Mouse (Mus musculus) forebrain, embryonic 10.5 days (tissue): ENCODE measurements around the gene Sbno2. TPM values are rescaled to one million over a fixed set of nuclear protein-coding genes. Genes with fewer than 3 reads are reported as not detected.

Experiments used
- polyA plus RNA-seq: library from polyadenylated mRNA; unstranded; fragments of >200 nt; fragmentation: Nextera tagmentation; extraction: Ambion mirVana; gene quantifications from 2 replicates; pipeline ENCODE4 v1.2.1, GENCODE M21; 2016

Sbno2 gene
- polyA plus RNA-seq, 1 experiment from 2014 or later: 15.6 TPM

Other genes starting within 250 kb of the Sbno2 start
- gene Prtn3, start 231.1 kb downstream of the Sbno2 start, polyA plus RNA-seq: 8.1 TPM in 2 replicates
- 91.4 and 102 TPM in 2 replicates for gene Plppr3, start 230.9 kb downstream of the Sbno2 start, polyA plus RNA-seq
- gene Elane, start 219.3 kb downstream of the Sbno2 start, polyA plus RNA-seq: not detected in 2 replicates
- not detected in 2 replicates for gene Cfd, start 214.7 kb downstream of the Sbno2 start, polyA plus RNA-seq
- gene Med16, start 196.6 kb downstream of the Sbno2 start, polyA plus RNA-seq: 61.8 and 65.7 TPM in 2 replicates
- gene Gm26602, start 194.7 kb downstream of the Sbno2 start, polyA plus RNA-seq: 1.9 TPM in 1 of 2 replicates, not detected in the other
- 0.28 and 0.48 TPM in 2 replicates for gene Kiss1r, start 188.6 kb downstream of the Sbno2 start, polyA plus RNA-seq
- gene R3hdm4, start 184.4 kb downstream of the Sbno2 start, polyA plus RNA-seq: 112 and 116 TPM in 2 replicates
- 12.5 and 13.0 TPM in 2 replicates for gene Arid3a, start 178.5 kb downstream of the Sbno2 start, polyA plus RNA-seq
- gene Wdr18, start 145.4 kb downstream of the Sbno2 start, polyA plus RNA-seq: 165 and 167 TPM in 2 replicates
- gene Grin3b, start 134.9 kb downstream of the Sbno2 start, polyA plus RNA-seq: 0.20 and 0.31 TPM in 2 replicates
- 8.4 and 9.6 TPM in 2 replicates for gene Tmem259, start 121.2 kb downstream of the Sbno2 start, polyA plus RNA-seq
- 222 and 226 TPM in 2 replicates for gene Cnn2, start 117.0 kb downstream of the Sbno2 start, polyA plus RNA-seq
- 2.9 and 3.1 TPM in 2 replicates for gene Abca7, start 109.1 kb downstream of the Sbno2 start, polyA plus RNA-seq
- 8.0 and 9.1 TPM in 2 replicates for gene Arhgap45, start 88.9 kb downstream of the Sbno2 start, polyA plus RNA-seq
- gene Polr2e, start 65.8 kb downstream of the Sbno2 start, polyA plus RNA-seq: 279 and 286 TPM in 2 replicates
- 670 and 692 TPM in 2 replicates for gene Gpx4, start 58.4 kb downstream of the Sbno2 start, polyA plus RNA-seq
- gene Stk11, start 10.2 kb upstream of the Sbno2 start, polyA plus RNA-seq: 14.4 and 18.1 TPM in 2 replicates
- 495 and 498 TPM in 2 replicates for gene Atp5d, start 33.1 kb upstream of the Sbno2 start, polyA plus RNA-seq
- 6.8 and 7.3 TPM in 2 replicates for gene Cbarp, start 35.3 kb upstream of the Sbno2 start, polyA plus RNA-seq
- 19.1 and 19.8 TPM in 2 replicates for gene Midn, start 42.7 kb upstream of the Sbno2 start, polyA plus RNA-seq
- gene Cirbp, start 60.4 kb upstream of the Sbno2 start, polyA plus RNA-seq: 90.9 and 116 TPM in 2 replicates
- gene 1600002K03Rik, start 67.4 kb upstream of the Sbno2 start, polyA plus RNA-seq: 9.8 and 10.7 TPM in 2 replicates
- 23.2 and 24.2 TPM in 2 replicates for gene Efna2, start 73.9 kb upstream of the Sbno2 start, polyA plus RNA-seq
- 89.4 and 98.3 TPM in 2 replicates for gene Mum1, start 120.9 kb upstream of the Sbno2 start, polyA plus RNA-seq
- gene Ndufs7, start 143.6 kb upstream of the Sbno2 start, polyA plus RNA-seq: 309 and 314 TPM in 2 replicates
- 18.3 and 19.1 TPM in 2 replicates for gene Gamt, start 155.4 kb upstream of the Sbno2 start, polyA plus RNA-seq
- gene Dazap1, start 155.9 kb upstream of the Sbno2 start, polyA plus RNA-seq: 48.2 and 52.3 TPM in 2 replicates
- gene Rps15, start 186.9 kb upstream of the Sbno2 start, polyA plus RNA-seq: 1,138 and 1,144 TPM in 2 replicates
- 19.4 and 27.0 TPM in 2 replicates for gene Apc2, start 190.4 kb upstream of the Sbno2 start, polyA plus RNA-seq
- 56.4 and 60.2 TPM in 2 replicates for gene 2310011J03Rik, start 215.0 kb upstream of the Sbno2 start, polyA plus RNA-seq
- 5.7 and 6.7 TPM in 2 replicates for gene Pcsk4, start 223.9 kb upstream of the Sbno2 start, polyA plus RNA-seq
- 7.7 and 9.1 TPM in 2 replicates for gene Reep6, start 224.4 kb upstream of the Sbno2 start, polyA plus RNA-seq
- gene Adamtsl5, start 242.8 kb upstream of the Sbno2 start, polyA plus RNA-seq: 0.27 and 0.54 TPM in 2 replicates